Mouse (Mus musculus): ENCODE data around the gene Chil4. TPM values are rescaled to one million over a fixed set of nuclear protein-coding genes. Genes with fewer than 3 reads are reported as not detected.
"Not testable (repeated sequence)": the region's sequence is repeated elsewhere in the genome, so short reads cannot be mapped to it uniquely, and the experiment has no call there.

Chil4 gene
- not detected for total RNA-seq (2021)
- long read RNA-seq, experiment 1 = 0 reads
- long read RNA-seq, experiment 2 = 0 reads

DNA sequence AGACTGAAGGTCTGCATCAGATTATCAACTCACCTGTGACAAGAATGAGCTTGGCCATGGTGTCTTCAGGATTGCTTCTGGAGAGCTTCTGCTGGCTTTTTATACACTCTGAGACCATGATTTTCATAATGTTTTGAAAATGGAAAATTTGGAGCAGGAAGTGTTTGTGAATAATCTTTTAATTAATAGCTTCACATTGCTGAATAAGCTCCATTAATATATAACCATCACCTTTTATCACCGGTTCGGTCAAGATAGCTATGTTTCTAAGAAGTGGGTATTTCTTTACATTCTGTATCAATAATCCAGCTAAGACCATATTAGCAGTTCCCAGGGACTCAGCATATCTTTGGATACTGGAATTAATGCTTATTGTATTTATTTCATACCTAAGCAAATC lies at the start of gene Chil4:
TSS of gene Chil4 (minus strand) at position 101 of the 400 bp plus-strand sequence.
- no peak for DNase-seq

DNA sequence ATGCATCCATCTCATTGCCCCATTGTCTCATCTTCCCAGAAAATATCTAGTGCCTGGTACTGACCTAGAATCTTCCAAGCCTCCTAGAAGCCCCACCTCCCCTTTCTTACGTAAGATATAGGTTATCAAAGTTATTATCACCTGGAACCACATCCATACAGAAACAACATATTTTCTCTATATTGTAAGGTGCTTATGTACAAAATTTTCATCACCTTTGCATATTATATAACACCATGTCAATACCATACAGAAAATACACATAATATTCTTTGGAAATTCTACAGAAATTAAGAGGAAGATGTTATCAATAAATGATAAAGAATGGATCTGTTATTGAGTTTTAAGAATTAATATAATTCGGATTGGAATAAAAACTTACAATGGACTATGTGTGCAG lies 46.5 kb upstream of the Chil4 start:
- no peak for DNase-seq

DNA sequence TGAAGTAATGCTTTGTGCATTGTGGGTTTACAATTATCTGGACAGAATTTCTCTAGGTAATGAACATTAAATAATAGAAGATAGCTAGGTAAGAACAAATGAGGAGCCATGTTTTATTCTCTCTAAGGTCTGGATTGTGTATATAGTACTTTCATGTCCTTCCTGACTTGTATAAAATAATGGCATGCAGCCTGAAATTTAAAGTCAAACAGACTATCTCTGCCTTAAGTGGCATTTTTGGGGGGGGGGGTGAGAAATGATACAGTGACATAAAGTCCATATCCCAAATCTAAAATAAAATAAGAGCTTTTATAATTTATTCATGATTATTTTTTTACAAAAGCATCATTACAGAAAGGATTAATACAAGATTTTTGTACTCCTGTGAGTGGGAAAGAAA lies 45.5 kb upstream of the Chil4 start:
- no peak for DNase-seq

DNA sequence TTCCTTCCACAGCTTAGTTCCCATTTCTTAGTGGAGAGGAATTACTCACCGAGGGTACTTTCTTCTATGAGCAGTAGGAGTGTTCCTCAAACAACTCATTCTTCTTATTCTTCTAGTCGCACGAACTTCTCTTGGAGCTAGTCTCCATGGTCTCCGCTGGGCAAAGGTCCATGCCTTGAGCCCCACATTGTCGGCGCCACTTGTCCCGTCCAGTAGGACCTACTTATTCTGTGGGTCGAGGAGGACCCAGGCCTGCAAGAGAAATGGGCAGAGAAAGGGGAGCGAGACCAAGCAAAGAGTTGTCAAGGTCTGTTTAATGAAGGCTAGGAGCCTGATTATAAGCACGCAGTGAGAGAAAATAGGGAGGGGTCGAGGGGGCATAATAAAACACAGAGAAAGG lies 37.8 kb upstream of the Chil4 start:
- not testable (repeated sequence) for DNase-seq

DNA sequence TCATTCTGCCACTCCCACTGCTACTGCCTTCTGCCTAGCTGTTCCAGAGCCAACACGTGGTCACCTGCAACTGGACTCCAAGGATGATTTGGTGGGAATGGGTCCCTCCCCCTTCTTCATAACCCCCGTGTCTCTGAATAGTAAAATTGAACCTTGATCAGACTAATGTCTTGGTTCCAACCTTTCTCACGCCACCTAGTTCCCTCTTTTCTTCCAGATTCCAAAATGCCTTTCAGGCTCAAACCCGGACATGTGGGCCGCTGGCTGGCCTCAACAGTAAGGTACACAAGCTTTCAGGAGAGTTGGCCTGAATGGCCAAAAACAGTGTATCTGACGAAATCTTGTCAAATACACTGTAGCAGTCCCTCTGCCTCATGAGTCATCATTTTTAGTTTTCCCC lies 33.4 kb upstream of the Chil4 start:
- DNase-seq = no peak

DNA sequence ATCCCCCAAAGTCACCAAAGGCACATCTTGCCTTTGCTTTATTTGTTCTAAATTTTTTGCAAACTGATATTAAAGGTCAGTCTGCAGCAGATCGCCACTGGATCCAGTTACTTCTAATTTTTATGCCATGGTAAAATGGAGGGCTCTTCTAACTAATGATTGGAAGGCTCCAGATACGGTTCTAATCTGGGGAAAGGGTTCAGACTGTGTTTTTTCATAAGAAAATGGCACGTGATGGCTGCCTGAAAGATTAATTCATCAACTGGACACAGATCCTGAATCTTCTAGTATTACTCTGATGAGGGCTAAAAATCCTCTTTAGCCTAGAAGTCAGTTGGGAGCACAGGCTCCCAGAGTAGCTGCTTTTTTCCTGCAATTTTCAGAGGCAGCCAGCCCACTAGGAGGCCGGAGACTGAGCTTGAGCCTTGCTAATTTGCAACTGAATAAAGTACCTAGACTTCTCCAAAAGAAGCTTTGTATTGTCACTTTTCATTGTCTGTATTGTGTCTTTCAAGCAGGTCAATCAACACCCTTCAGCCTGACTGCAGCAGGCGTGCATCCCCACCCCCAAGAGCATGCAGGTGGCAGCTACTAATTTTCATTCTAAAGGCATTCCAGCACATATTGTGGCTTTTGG lies 31.6 kb upstream of the Chil4 start:
- not testable (repeated sequence) for DNase-seq

DNA sequence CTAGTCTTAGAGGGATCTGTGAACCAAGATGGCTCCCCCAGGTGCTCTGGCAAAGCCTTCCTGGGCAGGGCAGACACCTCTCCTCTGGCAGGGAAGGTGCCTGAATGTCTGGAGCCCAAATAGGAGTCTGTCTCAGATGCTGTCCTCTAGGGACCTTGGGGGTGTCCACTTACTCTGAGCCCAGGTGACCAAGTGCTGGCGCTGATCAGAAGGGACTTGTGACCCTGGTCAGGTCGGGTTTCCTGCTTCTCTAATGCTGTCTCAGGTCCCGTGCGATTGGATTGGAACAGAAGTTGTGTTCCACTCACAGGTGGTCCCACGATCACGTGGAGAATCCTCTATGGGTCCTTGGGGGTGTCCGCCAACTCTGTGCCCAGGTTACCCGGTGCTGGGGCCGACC lies 28.1 kb upstream of the Chil4 start:
- DNase-seq = not testable (repeated sequence)

DNA sequence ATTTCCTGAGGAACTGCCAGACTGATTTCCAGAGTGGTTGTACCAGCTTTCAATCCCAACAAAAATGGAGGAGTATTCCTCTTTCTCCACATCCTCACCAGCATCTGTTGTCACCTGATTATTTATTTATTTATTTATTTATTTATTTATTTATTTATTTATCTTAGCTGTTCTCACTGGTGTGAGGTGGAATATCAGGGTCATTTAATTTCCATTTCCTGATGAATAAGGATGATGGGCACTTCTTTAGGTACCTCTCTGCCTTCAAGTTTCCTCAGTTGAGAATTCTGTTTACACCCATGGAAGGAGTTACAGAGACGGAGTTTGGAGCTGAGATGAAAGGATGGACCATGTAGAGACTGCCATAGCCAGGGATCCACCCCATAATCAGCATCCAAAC lies 20.9 kb upstream of the Chil4 start:
- DNase-seq = not testable (repeated sequence)

DNA sequence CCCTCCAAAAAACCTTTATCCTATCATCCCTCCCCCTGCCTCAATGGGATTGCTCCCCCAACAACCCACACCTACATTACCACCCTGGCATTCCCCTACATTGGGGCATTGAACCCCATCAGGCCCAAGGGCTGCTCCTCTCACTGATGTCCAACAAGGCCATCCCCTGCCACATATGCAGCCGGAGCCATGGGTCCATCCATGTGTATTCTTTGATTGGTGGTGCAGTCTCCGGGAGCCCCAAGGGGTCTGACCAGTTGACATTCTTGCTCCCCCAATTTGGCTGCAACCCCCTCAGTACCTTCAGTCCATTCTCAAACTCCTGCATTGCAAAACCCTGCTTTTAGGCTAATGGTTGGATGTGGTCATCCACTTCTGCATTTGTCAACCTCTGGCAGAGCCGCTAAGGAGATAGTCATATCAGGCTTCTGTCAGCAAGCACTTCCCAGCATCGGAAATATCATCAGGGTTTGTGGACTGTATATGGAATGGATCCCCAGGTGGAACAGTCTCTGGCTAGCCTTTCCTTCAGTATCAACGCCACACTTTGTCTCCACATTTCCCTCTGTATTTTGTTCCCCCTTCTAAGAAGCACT lies 20.0 kb upstream of the Chil4 start:
- DNase-seq = no peak

DNA sequence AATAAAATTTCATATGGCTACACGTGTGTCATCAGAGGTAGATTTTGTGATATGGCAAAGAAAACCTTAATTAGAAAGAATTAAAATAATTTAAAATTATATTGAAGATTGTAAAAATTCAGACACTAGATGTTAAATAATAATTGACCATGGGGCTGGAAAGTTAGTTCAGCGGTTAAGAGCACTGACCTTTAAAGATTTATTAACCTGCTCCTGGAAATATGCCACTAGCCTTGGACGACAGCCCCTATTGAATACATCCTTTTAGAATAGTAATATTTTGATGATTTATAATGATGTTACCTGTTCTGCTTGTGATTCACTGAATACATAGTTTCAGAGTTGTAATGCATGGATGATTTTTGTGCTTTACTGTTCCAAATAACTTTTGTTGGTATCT lies 4.1 kb upstream of the Chil4 start:
- not testable (repeated sequence) for DNase-seq

DNA sequence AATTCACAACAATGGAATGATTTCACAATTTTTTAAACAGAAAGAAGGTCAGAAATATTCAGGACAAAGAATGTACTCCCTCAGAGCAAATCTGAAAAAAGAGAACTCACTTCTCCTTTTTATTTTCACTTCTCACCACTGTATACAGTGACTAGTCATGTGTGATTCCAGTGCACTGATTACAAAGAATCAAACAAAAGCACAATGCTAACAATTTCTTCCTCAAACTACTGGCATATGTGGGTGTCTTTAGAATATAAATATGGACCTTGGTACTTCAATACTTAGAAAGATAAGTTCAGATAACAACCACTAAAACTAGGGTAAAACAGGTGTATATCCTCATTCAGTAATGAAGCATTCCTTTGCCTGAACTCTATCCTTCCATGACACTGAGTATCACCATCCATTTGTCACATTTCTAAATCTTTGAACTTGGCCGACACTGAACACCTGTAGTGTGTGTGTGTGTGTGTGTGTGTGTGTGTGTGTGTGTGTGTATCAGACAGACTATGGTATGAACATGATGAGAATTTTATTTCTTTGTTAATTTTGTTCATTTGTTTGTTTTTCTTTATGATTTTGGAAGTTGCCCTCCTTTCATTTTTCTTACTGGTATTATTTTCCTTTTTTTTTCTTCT lies 2.4 kb upstream of the Chil4 start:
- no peak for DNase-seq

DNA sequence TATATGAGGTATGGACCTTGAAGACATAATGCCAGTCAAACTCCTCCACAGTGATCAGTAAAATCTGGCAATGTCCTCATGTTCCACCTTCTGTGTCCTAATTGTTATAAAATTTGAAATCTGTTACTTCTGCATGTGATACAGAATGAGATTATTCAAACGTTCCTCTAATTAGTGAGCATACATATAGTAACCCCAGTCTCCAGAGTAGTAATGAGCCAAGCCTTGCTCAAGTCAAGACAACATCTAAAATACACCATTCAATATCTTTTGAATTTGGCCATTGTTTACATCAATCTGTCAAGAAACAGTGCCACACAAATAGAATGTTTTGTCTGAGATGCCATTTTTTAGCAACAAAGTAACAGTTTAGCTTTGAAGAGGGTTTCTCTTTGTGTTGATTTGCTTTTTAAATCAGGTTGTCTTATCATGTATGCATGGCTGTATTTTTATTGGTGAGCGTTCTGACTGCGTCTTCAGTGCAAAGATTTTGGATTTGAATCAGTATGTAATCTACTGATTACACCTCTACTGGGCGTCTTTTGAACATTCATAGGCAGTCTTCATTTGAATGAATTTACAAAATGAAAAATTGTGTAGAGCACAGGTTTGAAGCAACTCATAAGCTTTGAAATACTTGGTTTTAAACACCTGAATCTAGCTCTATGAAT lies 888 bp downstream of the Chil4 start:
- DNase-seq = not testable (repeated sequence)

DNA sequence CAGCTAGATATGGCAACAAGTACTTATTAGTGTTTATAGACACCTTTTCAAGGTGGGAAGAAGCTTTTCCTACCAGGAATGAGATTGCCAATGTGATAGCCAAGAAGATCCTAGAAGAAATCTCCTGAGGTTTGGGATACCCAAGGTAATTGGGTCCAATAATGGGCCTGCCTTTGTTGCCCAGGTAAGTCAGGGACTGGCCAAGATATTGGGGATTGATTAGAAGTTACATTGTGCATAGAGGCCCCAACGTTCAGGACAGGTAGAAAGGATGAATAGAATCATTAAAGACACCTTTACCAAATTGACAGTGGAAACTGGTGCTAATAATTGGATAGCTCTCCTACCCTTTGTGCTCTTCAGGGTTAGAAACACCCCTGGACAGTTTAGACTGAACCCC lies 21.3 kb downstream of the Chil4 start:
- DNase-seq = not testable (repeated sequence)

DNA sequence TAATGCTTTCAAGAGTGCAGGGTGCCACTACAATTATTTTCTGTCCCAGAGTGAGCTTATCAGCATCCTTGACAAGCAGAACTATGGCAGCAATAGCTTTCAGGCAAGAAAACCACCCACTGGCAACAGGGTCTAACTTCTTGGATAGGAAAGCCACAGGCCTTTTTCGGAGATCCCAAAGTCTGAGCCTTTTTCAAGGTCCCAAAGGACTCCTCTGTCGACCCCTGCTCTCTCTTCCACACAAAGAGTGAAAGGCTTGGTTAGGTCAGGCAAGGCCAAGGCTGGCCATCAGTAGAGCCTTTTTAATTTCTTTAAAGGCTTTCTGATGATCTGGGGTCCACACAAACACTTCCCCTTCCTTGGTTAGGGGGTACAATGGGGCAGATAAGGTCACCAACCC lies 22.1 kb downstream of the Chil4 start:
- DNase-seq = not testable (repeated sequence)

DNA sequence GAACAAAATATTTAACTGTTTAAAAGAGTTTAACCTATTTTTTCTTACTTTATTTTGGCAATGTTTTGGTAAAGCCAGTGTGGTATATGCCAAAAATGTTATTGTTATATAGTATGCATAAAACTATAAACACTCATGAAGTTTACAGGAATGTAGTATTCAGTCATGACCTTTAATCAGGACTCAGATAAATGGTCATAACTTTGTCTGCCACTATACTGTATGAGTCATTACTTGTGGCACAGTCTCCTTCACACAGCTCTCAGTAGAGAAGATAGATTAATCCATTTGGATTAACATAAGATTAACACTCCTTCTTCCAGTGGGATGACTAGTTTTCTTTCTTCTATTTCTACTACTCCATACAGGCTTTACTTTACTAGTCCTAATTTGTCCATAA lies 23.0 kb downstream of the Chil4 start:
- no peak for DNase-seq

DNA sequence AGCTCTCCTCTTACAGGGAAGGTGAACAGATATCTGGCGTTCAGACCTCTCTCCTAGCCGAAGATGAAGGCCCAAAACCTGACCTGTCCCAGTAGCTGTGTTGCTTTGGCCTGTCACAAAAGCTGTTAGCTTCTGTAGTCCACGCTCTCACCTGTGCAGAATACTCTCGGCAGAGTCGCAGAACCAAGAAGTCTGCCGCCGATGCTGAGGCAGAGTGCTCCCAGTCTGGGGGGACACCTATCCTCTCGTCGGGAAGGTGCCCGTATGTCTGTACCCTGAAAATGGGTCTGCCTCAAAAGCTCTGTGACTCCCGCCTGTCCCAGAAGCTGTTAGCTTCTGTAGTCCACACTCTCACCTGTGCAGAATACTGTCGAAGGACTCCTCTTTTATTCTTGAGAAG lies 23.8 kb downstream of the Chil4 start:
- no peak for DNase-seq

DNA sequence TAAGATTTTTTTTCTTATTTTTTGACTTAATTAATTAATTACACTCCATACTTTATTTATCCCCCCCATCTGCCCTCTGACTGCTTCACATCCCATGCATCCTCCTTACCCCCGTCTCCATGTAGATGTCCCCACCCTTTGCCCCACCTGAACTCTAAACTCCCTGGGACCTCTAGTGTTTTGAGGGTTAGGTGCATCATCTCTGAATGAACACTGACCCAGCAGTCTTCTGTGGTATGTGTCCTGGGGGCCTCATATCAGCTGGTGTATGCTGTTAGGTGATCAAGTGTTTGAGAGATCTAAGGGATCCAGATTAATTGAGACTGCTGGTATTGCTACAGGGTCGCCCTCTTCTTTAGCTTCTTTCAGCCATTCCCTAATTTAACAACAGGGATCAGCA lies 31.3 kb downstream of the Chil4 start:
- no peak for DNase-seq

DNA sequence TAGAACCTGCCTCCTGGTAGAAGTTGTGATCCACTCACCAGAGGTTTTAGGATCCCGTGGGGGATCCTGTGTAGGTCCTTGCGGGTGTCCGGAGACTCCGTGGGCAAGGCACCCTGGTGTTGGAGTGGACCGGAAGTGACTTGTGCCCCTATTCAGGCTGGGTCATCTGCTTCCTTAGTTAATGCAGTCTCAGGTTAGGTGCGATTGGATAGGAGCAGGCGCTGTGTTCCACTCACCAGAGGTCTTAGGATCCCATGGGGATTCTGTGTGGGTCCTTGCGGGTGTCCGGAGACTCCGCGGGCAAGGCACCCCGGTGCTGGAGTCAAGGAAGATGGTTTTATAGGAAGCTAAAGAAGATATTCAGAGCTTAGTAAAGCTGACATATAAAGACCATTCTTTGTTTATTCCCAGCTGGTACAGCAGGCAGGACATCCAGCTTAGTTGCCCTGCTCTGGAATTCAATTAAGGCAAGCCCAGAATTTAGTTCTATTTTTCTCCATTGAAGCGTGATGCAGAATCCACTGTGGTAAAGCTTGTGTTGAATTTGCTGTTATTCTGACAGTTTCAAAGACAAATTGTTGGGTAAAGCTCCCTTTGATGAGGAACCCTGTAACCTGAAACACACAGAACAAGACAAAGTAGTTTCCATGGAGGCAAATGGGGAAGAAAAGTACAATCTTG lies 41.7 kb downstream of the Chil4 start:
- no peak for DNase-seq

DNA sequence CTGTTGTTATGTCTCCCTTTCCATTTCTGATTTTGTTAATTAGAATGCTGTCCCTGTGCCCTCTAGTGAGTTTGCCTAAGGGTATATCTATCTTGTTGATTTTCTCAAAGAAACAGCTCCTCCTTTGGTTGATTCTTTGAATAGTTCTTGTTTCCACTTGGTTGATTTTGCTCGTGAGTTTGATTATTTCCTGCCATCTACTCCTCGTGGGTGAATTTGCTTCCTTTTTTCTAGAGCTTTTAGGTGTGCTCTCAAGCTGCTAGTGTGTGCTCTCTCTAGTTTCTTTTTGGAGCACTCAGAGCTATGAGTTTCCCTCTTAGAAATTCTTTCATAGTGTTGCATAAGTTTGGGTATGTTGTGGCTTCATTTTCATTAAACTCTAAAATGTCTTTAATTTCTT lies 44.3 kb downstream of the Chil4 start:
- not testable (repeated sequence) for DNase-seq

DNA sequence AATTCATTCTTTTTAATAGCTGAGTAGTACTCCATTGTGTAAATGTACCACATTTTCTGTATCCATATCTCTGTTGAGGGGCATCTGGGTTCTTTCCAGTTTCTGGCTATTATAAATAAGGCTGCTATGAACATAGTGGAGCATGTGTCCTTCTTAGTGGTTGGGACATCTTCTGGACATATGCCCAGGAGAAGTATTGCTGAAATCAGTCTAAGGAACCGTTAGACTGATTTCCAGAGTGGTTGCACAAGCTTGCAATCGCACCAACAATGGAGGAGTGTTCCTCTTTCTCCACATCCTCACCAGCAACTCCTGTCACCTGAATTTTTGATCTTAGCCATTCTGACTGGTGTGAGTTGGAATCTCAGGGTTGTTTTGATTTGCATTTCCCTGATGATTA lies 46.8 kb downstream of the Chil4 start:
- DNase-seq = not testable (repeated sequence)

DNA sequence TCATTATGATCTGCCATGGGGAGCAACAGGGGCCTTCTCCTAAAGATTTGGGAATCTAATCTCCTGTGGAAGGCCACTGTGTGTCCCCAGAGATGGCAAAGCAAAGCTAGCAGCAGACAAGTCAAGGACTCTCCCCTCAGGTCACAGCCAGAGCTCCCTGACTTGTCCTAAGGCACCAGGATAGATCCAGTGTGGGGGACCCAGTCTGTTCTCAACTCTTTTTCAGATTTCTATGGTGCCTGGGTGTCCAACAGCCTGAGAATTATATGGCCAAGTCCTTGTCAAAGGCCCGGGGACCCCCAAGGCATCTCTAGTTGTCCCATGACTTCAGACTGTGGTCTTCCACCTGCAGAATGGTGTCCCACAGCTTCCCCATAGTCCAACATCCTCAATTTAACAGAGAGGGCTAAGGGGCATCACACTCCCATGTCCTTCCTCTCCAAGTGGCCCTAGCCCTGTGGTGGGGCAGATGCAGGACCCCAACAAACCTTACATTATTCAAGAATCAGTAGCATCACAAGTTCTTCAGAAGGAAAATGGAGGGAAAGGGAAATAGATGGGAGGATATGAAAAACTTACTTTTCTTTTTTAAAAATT lies 48.1 kb downstream of the Chil4 start:
- DNase-seq = no peak

DNA sequence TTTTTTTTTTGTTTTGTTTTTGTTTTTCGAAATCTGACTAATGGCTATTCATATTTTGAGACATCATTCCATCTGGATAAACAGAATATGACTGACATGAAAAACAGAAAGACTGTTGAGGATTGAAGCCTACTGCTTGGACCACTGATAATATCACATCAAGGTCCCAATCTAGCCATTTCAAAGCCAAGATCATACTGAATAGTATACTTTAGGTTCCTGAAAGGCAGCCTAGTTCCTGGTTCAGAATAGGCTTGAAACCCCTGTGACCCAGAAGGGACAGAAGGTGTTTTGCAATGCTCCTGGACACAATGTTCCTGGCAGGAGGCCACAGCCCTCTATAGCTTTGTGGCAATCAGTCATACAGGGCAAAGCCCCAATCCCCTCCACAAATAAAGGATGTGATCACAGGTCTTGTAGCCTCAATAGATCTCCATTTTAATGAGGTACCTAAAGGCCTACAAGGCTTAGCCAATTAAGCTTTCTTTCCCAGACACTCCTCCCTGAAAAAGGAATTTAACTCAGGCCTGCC lies 48.7 kb downstream of the Chil4 start:
- DNase-seq = no peak

Data from adrenal gland, postnatal 10 days (tissue).